Mouse (Mus musculus) neutrophil, adult 5-6 weeks (primary cell): ENCODE data around the gene Wdr37. TPM values are rescaled to one million over a fixed set of nuclear protein-coding genes. Genes with fewer than 3 reads are reported as not detected.
"Not testable (repeated sequence)": the region's sequence is repeated elsewhere in the genome, so short reads cannot be mapped to it uniquely, and the experiment has no call there.

ENCODE experiments used
- ATAC-seq: fragments of 151-379, 151-347 bp; 2 replicates; pipeline ENCODE4 v1.8.0; 2017; ENCODE audit warnings: mild to moderate bottlenecking, moderate TSS enrichment; ENCODE audit not compliant: insufficient number of reproducible peaks, poor library complexity, low FRiP score, severe bottlenecking; ENCODE audit errors: extremely low read depth
- total RNA-seq: library from RNA; stranded (forward); fragments of 200-1000 nt; gene quantifications from 2 replicates; pipeline ENCODE4 v1.2.3, GENCODE M21; 2017

Wdr37 gene
- total RNA-seq, 1 experiment from 2014 or later: 46.6 TPM

DNA sequence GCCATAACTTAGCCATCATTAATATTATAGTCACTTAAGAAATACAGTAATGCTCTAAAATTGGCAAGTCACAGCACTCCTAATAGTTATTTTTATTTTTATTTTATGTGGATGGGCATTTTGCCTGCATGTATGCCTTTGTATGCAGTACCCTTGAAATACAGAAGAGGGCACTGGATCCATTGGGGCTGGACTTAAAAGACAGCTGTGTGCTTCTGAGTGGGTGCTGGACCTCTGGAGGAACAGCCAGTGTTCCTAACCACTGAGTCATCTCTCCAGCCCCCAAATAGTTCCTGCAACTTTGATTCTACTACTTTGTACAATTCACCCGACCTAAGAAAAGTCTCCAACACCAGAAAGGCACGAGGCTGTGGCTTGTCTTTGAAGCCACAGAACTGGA, 24.0 kb downstream of the Wdr37 start:
- no peak for ATAC-seq

DNA sequence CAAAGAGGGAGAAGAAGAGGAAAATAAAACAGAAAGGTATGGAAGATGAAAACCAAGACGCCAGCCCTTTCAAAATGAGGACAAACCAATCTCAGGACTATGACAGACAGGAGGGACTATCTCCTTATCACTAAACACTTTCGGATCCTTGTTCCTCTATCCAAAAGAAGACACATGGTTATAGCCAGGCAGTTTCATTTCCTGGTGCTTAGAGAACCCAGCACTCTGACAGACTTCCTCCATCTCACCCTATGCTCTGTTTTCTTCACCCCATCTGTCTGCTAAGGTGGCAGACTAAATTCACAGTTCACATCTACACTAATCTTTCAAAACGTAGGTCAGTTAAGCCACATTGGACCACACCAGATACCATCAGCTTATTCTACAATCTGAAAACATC, 29.4 kb downstream of the Wdr37 start:
- ATAC-seq: no peak

DNA sequence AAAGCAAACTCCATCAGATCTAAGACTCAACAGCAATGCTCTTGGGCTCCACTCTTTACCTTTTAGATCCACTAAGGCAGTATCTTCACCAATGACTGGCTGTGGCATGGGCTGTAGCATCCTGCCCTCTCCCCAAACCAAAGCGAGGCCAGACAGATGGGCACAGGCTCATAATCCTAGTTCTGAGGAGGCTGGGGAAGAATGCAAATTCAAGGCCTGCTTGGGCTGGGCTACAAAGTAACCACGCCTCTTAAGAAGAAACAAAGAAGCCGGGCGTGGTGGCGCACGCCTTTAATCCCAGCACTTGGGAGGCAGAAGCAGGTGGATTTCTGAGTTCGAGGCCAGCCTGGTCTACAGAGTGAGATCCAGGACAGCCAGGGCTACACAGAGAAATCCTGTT, 29.9 kb downstream of the Wdr37 start:
- ATAC-seq: not testable (repeated sequence)

DNA sequence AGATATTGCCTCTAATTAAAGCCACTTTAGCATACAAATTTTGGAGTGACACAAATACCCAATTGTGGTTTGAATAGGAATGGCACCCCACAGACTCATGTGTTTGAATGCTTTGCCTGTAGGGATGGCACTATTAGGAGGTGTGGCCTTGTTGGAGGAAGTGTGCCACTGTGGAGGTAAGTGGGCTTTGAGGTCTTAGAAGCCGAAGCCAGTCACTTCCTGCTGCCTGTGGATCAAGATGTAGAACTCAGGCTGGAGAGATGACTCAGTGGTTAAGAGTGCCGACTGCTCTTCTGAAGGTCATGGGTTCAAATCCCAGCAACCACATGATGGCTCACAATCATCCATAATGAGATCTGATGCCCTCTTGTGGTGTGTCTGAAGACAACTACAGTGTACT, 30.8 kb downstream of the Wdr37 start:
- ATAC-seq: no peak

DNA sequence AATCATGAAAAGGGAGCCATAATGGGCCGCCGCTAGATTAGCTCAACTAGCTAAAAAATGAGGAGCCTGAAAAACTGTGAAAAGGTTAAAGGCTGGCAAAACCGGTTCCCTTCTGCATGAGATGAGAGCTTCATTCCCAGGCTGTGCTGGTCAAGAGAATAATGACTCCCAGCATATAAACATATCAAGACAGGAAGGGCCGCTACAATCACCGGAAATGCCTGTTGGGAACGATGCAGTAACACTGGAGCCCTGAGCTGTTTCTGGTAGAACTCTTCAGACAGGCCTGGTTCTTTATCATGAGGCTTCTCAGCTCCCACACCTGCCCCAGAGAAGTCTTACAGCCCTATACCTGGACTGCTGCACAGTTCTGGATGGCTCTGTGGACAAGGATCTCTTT, 31.8 kb downstream of the Wdr37 start:
- ATAC-seq: no peak

DNA sequence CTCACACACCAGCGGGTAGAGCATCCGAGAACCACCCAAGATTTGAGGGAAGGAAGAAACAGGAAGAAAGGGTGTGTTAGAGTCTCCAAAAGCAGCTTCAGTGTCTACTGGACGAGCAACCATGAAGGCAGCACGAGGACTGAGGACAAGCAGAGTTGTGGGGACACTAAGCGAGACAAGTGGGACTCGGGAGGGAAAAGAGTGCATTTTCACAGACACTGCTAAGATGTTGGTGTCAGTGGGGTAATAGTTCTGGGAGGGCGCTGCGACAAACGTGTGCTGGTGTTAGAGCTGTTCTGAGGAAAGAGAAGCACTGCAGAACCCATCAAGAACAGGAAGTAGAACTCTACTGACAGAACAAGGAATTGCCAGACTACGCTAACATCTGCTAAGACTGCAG, 32.6 kb downstream of the Wdr37 start:
- no peak for ATAC-seq

DNA sequence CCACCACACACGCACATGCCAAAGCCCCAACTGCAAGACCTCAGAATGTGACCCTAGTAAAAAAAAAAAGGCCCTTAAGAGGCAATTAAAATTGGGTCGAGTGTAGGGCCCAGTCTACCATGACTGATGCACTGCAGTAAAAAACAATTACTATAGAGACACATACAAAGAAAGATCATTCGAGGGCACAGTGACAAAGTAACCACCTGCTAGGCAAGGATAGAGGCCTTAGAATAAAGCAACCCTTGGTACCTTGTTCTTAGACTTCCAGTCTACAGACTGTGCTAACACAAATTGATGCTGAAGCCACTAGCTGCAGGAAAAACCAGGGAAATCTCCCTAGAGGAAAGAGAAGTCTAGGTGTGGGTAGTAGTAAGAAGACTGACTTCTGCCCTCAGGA, 33.3 kb downstream of the Wdr37 start:
- ATAC-seq: no peak

DNA sequence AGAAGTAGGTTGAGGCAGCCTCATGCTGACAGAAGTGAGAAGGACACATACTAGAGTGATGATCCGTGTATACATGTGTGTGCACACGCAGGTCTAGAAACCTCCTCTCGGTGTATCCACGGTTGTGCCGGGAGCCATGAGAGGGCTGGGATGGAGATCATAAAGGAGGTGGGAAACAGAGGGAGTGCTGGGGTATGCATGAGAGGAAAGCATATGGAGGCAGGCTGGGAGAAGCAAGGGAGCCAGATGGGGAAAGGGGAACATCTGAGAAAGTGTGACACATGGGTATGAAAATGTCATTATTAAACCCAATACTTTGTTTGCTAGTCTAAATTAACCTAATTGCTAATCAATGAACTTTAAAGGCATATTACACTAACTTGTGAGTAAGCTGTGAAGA, 37.1 kb downstream of the Wdr37 start:
- ATAC-seq: no peak

DNA sequence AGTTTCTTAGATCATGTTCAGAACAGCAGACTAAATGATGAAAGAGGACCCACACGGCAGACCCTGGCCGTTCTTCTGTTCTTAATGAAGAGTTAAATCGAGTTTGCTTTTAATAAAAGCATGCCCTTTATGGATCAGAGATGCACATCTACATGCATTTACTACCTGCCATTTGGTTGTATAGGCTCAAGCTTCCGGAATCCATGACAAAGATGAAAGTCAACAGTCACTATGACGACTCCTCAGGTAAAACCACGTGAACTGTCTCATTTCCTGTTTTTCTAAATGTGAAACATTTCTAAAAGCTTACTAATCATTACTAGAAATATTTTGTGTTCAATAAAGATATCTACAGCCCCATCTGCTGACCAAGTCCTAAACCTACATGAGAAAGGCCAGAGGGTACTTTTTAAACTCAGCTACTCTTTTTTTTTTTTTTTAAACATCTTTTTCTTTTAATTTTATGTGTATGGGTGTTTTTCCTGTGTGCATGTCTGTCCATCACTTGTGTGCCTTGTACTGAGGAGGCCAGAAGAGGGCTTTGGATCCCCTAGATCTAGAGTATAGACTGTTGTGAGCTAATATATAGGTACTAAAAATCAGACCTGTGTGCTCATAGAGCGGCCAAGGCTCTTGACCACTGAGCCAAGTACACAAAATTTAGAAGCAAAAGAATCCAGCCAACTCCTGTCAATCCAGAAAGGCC, 40.0 kb downstream of the Wdr37 start:
- peak; percentile 13; the same call in 1 of the 2 replicates for ATAC-seq

DNA sequence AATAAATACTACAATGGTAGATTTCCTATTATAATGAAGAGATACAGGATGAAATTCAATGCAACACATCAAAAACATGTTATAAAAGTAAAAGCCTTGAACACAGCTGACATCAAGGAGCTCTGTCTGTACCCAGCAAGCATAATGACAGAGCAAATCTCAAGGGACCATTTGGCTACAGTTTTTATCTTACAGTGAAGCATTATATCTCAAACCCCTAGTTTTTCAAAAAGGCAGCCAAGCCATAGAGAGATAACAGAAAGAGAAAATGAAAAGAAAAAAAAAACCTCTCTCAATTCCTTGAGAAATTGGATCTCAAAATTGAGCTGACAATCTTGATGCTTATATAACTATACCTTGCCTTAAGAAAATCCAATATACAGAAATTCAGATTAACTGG, 41.0 kb downstream of the Wdr37 start:
- no peak for ATAC-seq

DNA sequence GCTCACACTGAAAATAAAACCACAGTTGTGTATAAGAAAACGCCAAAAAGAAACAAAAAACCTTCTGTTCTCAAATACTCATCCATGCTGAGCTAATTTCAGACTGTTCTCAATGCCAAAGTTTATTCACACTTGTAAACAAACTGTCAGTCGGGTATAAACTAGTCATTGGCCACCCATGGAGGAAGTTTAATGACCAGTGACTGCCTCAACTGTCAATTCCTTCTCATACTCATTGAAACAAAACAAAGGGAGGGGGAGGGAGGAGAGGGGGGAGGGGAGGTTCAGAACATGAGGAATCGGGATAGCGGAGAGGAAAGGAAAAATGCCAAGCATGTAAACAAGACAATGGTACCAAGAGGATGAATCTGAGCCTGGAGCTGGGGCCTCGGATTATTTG, 41.9 kb downstream of the Wdr37 start:
- no peak for ATAC-seq

DNA sequence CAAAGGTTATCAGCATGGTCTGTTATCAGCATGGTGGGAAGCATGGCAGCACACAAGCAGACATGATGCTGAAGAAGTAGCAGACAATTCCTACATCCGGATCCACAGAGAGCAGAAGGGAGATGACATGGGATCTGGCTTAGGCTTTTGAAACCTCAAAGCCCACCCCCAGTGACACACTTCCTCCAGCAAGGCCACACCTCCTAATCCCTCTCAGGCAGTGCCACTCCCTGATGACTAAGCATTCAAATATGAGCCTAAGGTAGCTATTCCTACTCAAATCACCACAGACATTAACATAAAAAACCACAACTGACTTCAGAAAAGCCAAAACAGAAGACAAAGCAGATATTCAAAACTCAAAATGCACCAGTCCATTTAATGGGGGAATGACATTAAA, 42.8 kb downstream of the Wdr37 start:
- ATAC-seq: no peak

DNA sequence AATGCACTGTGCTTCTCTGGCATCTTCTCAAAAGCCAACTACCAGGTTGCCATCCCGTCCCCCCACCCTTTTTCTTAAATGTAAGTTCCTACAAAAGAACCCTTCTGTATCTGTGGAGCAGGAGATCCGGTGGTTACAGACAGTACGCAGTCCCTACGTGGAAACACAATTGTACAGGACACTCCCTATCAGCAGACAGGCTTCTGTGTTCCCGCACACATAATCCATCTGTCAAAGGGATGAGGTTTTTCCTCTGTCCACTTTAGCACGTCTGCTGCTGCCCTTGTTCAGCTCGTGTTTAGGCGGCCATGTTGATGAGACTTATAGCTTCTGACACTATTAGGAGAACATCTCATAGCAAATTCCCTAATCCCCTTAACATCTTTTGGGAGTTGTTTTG, 48.2 kb downstream of the Wdr37 start:
- no peak for ATAC-seq

DNA sequence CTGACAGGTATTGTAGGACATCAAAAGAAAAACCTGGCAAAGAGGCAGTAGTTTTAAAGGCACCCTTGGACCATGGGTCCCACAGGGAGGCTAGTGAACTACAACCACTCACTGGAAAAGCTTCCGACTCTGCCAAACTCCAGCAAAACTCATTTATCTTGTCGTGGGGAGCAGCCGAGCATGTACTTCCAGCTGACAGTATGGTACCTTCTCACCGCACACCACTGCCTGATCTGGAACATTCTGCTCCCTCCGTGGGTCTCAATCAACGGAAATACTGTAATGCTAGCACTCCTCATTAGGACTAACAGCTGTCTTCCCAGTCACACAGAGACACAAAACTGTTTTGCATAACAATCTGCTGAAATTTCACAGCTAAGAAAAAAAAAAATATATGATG, 48.6 kb downstream of the Wdr37 start:
- ATAC-seq: no peak

DNA sequence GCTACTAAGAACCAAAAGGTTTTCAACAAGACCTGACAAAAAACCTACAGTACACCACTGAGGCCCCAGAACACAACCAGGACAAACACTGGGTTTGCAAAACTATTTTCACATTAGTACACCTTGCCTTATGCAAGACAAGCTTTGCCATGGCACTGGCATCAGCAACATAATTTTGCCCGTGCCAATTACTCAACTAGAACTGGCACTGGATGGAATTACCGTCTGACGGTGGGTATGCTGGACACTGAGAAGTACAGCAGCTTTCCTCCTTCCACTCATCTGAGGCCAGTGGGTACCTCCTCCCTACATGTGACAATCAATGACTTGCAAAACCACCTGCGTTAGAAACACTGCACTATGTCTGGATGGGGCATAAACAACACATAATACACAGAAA, 49.5 kb downstream of the Wdr37 start:
- ATAC-seq: no peak

DNA sequence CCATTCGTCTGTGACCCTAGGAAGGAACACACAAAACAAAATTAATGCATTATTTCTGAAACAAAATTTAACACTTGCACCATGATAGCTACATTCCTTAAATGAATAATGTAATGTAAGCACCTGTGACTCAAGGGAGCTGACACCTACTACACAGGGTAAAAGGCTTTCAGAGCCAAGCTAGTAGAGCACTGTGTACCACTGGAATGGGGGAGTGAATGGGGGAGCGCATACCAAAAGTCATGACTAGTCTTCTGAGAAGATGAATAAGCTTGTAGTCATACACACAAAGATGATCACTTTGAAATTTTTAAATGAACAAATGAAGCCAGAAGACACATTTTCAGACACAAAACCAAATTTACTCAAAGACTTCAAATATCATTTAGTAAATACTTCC, 65.8 kb downstream of the Wdr37 start:
- no peak for ATAC-seq

DNA sequence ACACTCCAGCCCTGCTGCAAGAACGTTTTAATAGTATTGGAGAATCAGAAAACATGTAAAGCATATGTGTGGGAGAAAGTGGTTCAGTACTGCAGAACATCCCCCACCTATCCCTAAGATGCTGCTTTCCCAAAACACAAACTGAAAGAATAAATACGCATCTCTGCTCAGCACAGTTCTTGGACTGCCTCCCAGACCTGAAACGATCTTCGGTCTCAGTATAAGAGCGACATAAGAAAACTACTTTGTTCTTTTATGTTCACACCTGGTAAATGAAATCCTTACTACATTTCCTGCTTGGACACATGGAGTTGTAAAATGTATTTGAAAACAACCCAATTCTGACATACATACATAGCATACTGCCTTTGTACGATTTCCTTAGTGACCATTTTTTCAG, 71.1 kb downstream of the Wdr37 start:
- ATAC-seq: no peak

DNA sequence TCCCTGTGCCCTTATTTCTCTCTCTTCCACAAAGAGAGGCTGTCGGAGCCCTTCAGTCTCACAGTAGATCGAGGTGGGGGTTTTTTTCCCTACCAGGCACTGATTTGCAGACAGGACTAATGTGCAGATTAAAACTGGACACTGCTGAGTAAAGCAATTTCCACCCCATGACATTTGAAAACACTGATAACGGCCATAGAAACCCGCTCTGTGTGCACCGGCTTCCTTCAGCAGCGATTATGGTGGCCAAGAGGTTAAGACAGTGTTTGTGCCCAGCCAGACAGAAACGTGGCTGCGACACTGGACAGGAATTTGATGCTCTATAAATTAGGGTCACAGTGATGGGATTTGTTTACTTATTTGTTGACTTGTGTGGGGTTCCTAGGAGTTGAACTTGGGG, 78.5 kb downstream of the Wdr37 start:
- ATAC-seq: no peak

DNA sequence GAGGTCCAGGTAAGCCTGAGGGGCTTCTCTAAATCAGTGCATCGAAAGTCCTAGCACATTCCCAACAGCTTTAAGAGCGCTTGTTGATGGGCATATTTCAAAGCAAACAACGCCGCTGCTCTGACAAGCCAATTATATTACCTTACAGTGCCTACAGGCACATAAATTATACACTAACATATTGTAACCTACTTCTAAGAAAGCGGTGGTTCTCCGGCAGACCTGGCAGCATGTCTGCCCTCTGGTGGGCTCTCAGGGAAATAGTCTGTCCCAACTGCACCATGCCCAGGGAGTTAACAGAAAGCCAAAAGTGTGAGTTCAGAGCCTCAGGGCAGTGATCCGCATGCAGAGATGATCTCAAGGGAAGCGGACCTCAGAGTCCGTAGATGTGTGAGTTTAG, 86.5 kb downstream of the Wdr37 start:
- no peak for ATAC-seq

DNA sequence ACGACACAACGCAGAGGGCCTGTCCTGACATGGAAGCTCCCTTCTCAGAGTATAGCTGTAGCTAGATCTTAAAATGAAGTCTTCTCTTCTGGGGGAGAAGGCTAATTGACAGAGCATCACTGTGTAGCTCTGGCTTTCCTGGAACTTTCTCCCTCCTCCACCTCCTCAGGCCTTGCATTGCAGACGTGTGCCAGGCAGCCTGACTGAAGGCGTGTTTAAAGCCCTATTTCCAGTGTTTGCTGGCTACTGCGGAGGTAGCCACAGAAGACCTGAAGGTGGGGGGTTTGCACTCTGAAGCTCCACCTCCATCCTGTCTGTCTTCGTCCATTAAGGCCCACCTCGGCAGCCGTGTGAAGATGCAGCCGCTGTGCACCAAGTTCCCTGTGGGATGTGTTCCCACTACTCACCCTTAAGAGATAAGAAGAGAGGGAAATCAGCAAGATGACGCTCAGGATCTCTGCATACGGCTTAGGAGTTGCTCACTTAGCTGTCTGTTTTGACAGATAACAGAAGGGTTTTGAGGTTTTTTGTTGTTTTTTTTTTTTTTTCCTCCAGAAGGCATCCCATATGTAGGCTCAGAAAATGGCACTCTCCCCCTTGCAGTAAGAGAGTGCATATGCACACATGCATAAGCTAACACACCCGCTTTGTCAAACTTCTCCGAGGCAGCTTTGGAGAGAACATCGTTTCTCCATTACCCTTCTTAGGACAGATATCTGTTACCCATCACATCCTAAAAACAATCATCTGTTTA, 87.2 kb downstream of the Wdr37 start:
- no peak for ATAC-seq
